Mouse (Mus musculus): ENCODE data around the gene Cdk15. TPM values are rescaled to one million over a fixed set of nuclear protein-coding genes. Genes with fewer than 3 reads are reported as not detected.

Gene Cdk15
- total and polyA plus RNA-seq, 2 experiments from 2014 or later = 0.14 to 1.0 TPM

GRCm38 (mm10) chr1:59340814-59341588, 84.3 kb downstream of the Cdk15 start:
- Histone ChIP-seq H3K4me2 (ENCODE audit: low read depth) (peak overlapping the region; percentile 9; the same call in 1 of the 2 replicates), H3K27ac (ENCODE audit: low read depth, low read length) (no peak overlapping the region), H3K36me3 (ENCODE audit: insufficient read depth) (no peaks in the 10 kb centered on the region), H3K27me3 (ENCODE audit: insufficient read depth, low read length) (no peaks in the 10 kb centered on the region), H3K9me3 (ENCODE audit: low read length) (no peaks in the 10 kb centered on the region), H3K9ac (no peak overlapping the region), H3K4me1 (ENCODE audit: insufficient read depth) (0 out of 2 replicates have a peak, but pooled peaks cover 3% of the 10 kb centered on the region), H3K4me3 (ENCODE audit: low read depth, low read length) (no peak overlapping the region)
- peak; percentile 61 for DNase-seq
- WGBS = 5% methylated on average over 16 of the region's 16 CpGs
- ATAC-seq = peak; percentile 84
- TF ChIP-seq CTCF (IDR thresholded peaks at IDR 0.05; ENCODE audit: low read depth) = no peak

- Histone ChIP-seq H3K27ac (ENCODE audit: low read depth, low read length) (no peak overlapping the region), H3K36me3 (ENCODE audit: insufficient read depth) (no peaks in the 10 kb centered on the region), H3K4me3 (ENCODE audit: low read depth, low read length) (no peak overlapping the region), H3K4me2 (ENCODE audit: low read depth) (no peak overlapping the region), H3K9ac (no peak overlapping the region), H3K27me3 (ENCODE audit: insufficient read depth, low read length) (no peaks in the 10 kb centered on the region), H3K9me3 (ENCODE audit: low read length) (no peaks in the 10 kb centered on the region), H3K4me1 (ENCODE audit: insufficient read depth) (0 out of 2 replicates have a peak, but pooled peaks cover 3% of the 10 kb centered on the region)
- 26% methylated on average over 3 of the region's 3 CpGs for WGBS
- DNase-seq = no peak
- no peak for ATAC-seq
- TF ChIP-seq CTCF (IDR thresholded peaks at IDR 0.05; ENCODE audit: low read depth) = no peak
Observed at GRCm38 (mm10) chr1:59341697-59342096, 85.0 kb downstream of the Cdk15 start.

GRCm38 (mm10) chr1:59342146-59342545, 85.4 kb downstream of the Cdk15 start:
- no peaks in the 10 kb centered on the region for H3K27me3 ChIP-seq (ENCODE audit: insufficient read depth, low read length)
- H3K9me3 ChIP-seq (ENCODE audit: low read length) = no peaks in the 10 kb centered on the region
- H3K4me3 ChIP-seq (ENCODE audit: low read depth, low read length) = no peak overlapping the region
- no peak overlapping the region for H3K9ac ChIP-seq
- ATAC-seq (no peak), DNase-seq (peak; percentile 11)
- 0 out of 2 replicates have a peak, but pooled peaks cover 3% of the 10 kb centered on the region for H3K4me1 ChIP-seq (ENCODE audit: insufficient read depth)
- no peak for TF ChIP-seq CTCF (IDR thresholded peaks at IDR 0.05; ENCODE audit: low read depth)
- no peak overlapping the region for H3K4me2 ChIP-seq (ENCODE audit: low read depth)
- no peaks in the 10 kb centered on the region for H3K36me3 ChIP-seq (ENCODE audit: insufficient read depth)
- H3K27ac ChIP-seq (ENCODE audit: low read depth, low read length) = no peak overlapping the region
- WGBS = 44% methylated on average over 6 of the region's 6 CpGs

DNA sequence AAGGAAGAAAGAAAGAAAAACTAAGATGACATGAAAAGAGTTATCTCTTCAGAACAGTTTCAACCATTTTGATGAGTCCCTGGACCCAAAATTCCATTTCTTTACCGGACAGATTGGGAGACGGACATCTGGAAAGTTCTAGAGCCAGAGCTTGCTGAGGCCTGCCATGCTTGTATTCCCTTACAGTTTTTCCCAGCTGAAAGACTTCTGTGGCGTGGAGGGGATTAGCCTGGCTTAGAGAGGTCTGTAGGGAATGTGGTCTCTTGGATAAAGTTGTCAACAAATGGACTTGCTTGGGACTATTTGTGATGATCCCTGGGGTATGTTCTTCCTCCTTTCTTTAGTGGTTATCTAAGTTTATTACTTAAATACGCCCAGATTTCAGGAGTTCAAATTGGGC, 96.0 kb downstream of the Cdk15 start:
- peaks cover 5% of the 10 kb centered on the region; the same call in 1 of the 2 replicates for H3K9me3 ChIP-seq (ENCODE audit: low read length)
- no peaks in the 10 kb centered on the region for H3K36me3 ChIP-seq (ENCODE audit: insufficient read depth)
- H3K27me3 ChIP-seq (ENCODE audit: insufficient read depth, low read length) = no peaks in the 10 kb centered on the region
- no peak overlapping the region for H3K4me2 ChIP-seq (ENCODE audit: low read depth)
- DNase-seq (no peak), ATAC-seq (no peak)
- TF ChIP-seq CTCF (IDR thresholded peaks at IDR 0.05; ENCODE audit: low read depth) = no peak
- no peaks in the 10 kb centered on the region for H3K4me1 ChIP-seq (ENCODE audit: insufficient read depth)
- H3K4me3 ChIP-seq (ENCODE audit: low read depth, low read length) = no peak overlapping the region
- WGBS = 84% methylated on average over 4 of the region's 4 CpGs
- H3K9ac ChIP-seq = no peak overlapping the region
- no peak overlapping the region for H3K27ac ChIP-seq (ENCODE audit: low read depth, low read length)

DNA sequence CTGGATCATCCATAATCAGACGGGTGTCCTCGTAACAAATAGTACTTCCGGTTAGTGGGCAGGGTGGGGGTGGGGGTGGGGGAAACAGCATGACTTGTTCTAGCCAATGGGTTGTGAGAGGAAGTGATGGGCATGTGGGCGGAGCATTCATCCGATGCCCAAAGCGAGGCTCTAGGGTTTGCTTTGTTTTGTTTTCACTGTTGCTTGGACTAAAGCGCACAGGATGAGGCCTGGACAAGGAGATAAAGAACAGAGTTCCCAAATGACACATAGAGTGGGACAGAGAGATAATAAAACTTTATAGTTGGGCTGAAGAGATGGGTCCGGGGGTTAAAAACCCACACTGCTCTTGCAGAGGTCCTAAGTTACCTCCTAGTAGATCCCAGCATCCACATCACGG, 98.7 kb downstream of the Cdk15 start:
- no peak for TF ChIP-seq CTCF (IDR thresholded peaks at IDR 0.05; ENCODE audit: low read depth)
- WGBS = 85% methylated on average over 9 of the region's 9 CpGs
- ATAC-seq = no peak

GRCm38 (mm10) chr1:59359136-59359535, 102.4 kb downstream of the Cdk15 start:
- no peaks in the 10 kb centered on the region for H3K4me1 ChIP-seq (ENCODE audit: insufficient read depth)
- no peak overlapping the region for H3K27ac ChIP-seq (ENCODE audit: low read depth, low read length)
- no peak for ATAC-seq
- no peaks in the 10 kb centered on the region for H3K36me3 ChIP-seq (ENCODE audit: insufficient read depth)
- no peaks in the 10 kb centered on the region for H3K27me3 ChIP-seq (ENCODE audit: insufficient read depth, low read length)
- H3K4me2 ChIP-seq (ENCODE audit: low read depth) = no peak overlapping the region
- no peak overlapping the region for H3K4me3 ChIP-seq (ENCODE audit: low read depth, low read length)
- H3K9me3 ChIP-seq (ENCODE audit: low read length) = no peaks in the 10 kb centered on the region
- no peak for TF ChIP-seq CTCF (IDR thresholded peaks at IDR 0.05; ENCODE audit: low read depth)
- WGBS = 88% methylated on average over 9 of the region's 9 CpGs
- no peak overlapping the region for H3K9ac ChIP-seq
- DNase-seq = no peak

More for the DNA sequence above, 98.7 kb downstream of the Cdk15 start:
- H3K9me3 ChIP-seq (ENCODE audit: low read length) = peaks cover 1% of the 10 kb centered on the region; the same call in 1 of the 2 replicates
- H3K27ac ChIP-seq (ENCODE audit: low read depth, low read length) = no peak overlapping the region
- DNase-seq = no peak
- no peak overlapping the region for H3K9ac ChIP-seq
- no peaks in the 10 kb centered on the region for H3K4me1 ChIP-seq (ENCODE audit: insufficient read depth)
- no peaks in the 10 kb centered on the region for H3K36me3 ChIP-seq (ENCODE audit: insufficient read depth)
- H3K4me2 ChIP-seq (ENCODE audit: low read depth) = no peak overlapping the region
- no peaks in the 10 kb centered on the region for H3K27me3 ChIP-seq (ENCODE audit: insufficient read depth, low read length)
- H3K4me3 ChIP-seq (ENCODE audit: low read depth, low read length) = no peak overlapping the region

GRCm38 (mm10) chr1:59360834-59361233, 104.1 kb downstream of the Cdk15 start:
- H3K9ac ChIP-seq = no peak overlapping the region
- ATAC-seq (no peak), DNase-seq (no peak)
- no peaks in the 10 kb centered on the region for H3K27me3 ChIP-seq (ENCODE audit: insufficient read depth, low read length)
- no peak overlapping the region for H3K4me3 ChIP-seq (ENCODE audit: low read depth, low read length)
- H3K9me3 ChIP-seq (ENCODE audit: low read length) = no peaks in the 10 kb centered on the region
- no peak for TF ChIP-seq CTCF (IDR thresholded peaks at IDR 0.05; ENCODE audit: low read depth)
- H3K4me1 ChIP-seq (ENCODE audit: insufficient read depth) = no peaks in the 10 kb centered on the region
- H3K27ac ChIP-seq (ENCODE audit: low read depth, low read length) = no peak overlapping the region
- no peaks in the 10 kb centered on the region for H3K36me3 ChIP-seq (ENCODE audit: insufficient read depth)
- no peak overlapping the region for H3K4me2 ChIP-seq (ENCODE audit: low read depth)
- WGBS = 75% methylated on average over 3 of the region's 3 CpGs
